Mouse (Mus musculus): Measurements from ENCODE around the gene Gpr141. TPM values are rescaled to one million over a fixed set of nuclear protein-coding genes. Genes with fewer than 3 reads are reported as not detected.
A peak's percentile ranks its signal among the peaks of the same experiment; 100 is the strongest.

The Gpr141 gene
- total RNA-seq, 1 experiment: not detected

DNA sequence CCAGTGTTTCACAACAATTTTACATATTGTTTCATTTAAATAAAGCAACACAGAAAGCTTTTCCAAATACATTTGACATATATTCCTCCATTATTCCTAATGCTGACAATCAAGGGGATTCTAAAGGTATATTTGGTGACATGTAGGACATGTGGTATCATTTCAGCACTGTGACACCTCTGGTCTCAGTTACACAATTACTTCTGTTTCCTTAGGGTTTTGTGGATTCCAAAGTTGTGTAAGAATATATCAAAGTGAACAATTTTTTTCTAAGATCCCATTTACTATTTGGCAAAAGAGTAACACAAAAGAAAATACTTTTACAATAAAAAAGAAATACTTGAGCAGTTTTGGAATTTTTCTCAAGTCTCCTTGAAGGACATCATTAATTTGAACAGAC lies 2.4 kb downstream of the Gpr141 start:
- Histone ChIP-seq H3K4me3 (ENCODE audit: insufficient read depth in 1 of 2, low read depth in 1 of 2, low read length in 2 of 2, poor library complexity in 1 of 2, severe bottlenecking in 1 of 2) (no peak overlapping the region), H3K9me3 (ENCODE audit: control insufficient read depth, insufficient read depth, low read depth, low read length) (no peaks in the 10 kb centered on the region), H3K36me3 (ENCODE audit: control insufficient read depth, insufficient read depth, low read length, poor library complexity, severe bottlenecking) (no peaks in the 10 kb centered on the region), H3K4me1 (ENCODE audit: control insufficient read depth in 2 of 2, insufficient read depth in 2 of 2, low read length in 2 of 2, poor library complexity in 1 of 2) (peaks cover 0 to 2% of the 10 kb centered on the region in 2 experiments; a peak in 1 of 4 replicates), H3K27ac (ENCODE audit: insufficient read depth, low read depth, low read length, poor library complexity, severe bottlenecking) (no peak overlapping the region), H3K9ac (ENCODE audit: insufficient read depth, low read depth, low read length, poor library complexity, severe bottlenecking) (no peak overlapping the region)
- no peak for DNase-seq (ENCODE audit: low read depth, low spot score)
- in situ Hi-C loops (cut with MboI; ENCODE audit: low sequenced_read_pairs in 2 of 2, unreplicated experiment in 2 of 2): no loop called here
- TF ChIP-seq ZNF384 (IDR thresholded peaks at IDR 0.05; ENCODE audit: low read depth, low read length): no peak
- TF ChIP-seq CHD2 (IDR thresholded peaks at IDR 0.05; ENCODE audit: low read depth, low read length): no peak
- no peak for TF ChIP-seq ZC3H11A (IDR thresholded peaks at IDR 0.05; ENCODE audit: borderline replicate concordance, low read depth, low read length)
- no peak for TF ChIP-seq HCFC1 (IDR thresholded peaks at IDR 0.05; ENCODE audit: borderline replicate concordance, insufficient read depth, low read length)
- no peak for TF ChIP-seq MAFK (IDR thresholded peaks at IDR 0.05; ENCODE audit: insufficient read depth, low read depth, low read length)

DNA sequence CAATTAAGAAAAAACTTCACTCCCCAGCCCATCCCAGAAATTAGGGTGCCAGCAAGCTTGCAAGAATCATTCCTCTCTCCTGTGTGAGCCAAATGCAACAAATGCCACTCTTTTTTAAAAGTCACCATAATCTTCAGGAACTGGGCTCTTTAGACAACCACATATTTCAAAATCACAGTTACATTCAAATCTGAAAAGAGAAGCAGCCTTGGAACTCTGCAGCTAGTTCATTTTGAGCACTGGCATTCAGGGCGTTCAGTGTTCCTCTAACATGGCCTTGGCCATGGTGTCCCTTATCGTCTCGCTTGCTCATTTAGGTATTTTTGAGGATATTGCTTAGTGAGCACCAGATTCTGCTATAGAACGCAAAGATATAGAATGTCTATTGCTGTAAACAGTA lies 4.1 kb downstream of the Gpr141 start:
- H3K27ac ChIP-seq (ENCODE audit: insufficient read depth, low read depth, low read length, poor library complexity, severe bottlenecking): no peak overlapping the region
- in situ Hi-C loops (cut with MboI; ENCODE audit: low sequenced_read_pairs in 2 of 2, unreplicated experiment in 2 of 2): no loop called here
- peaks cover 0 to 2% of the 10 kb centered on the region in 2 experiments; a peak in 1 of 4 replicates for H3K4me1 ChIP-seq (ENCODE audit: control insufficient read depth in 2 of 2, insufficient read depth in 2 of 2, low read length in 2 of 2, poor library complexity in 1 of 2)
- no peaks in the 10 kb centered on the region for H3K36me3 ChIP-seq (ENCODE audit: control insufficient read depth, insufficient read depth, low read length, poor library complexity, severe bottlenecking)
- no peak overlapping the region for H3K9ac ChIP-seq (ENCODE audit: insufficient read depth, low read depth, low read length, poor library complexity, severe bottlenecking)
- TF ChIP-seq CHD2 (IDR thresholded peaks at IDR 0.05; ENCODE audit: low read depth, low read length) (no peak), MAFK (IDR thresholded peaks at IDR 0.05; ENCODE audit: insufficient read depth, low read depth, low read length) (no peak)
- no peak overlapping the region for H3K4me3 ChIP-seq (ENCODE audit: insufficient read depth in 1 of 2, low read depth in 1 of 2, low read length in 2 of 2, poor library complexity in 1 of 2, severe bottlenecking in 1 of 2)
- no peak for DNase-seq (ENCODE audit: low read depth, low spot score)
- no peaks in the 10 kb centered on the region for H3K9me3 ChIP-seq (ENCODE audit: control insufficient read depth, insufficient read depth, low read depth, low read length)

DNA sequence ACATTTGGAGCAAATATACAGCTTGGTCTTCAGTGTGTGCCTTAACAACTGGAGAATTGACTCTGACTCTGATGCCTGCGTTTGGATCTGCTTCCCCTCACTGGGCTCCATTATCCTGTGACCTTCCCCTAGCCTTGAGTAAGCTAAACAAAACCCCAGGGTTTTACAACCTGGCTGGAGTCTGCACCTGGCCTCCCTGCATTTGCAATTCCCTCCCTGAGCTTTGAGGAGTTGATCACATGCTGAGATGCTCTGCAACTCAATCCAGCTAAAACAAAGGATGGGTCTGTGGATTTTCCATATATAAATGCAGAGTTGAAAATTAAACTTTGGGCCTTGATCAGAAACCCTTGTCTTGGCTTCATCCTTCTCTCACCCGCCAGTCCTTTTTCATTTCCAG lies 4.8 kb downstream of the Gpr141 start:
- Histone ChIP-seq H3K27ac (ENCODE audit: insufficient read depth, low read depth, low read length, poor library complexity, severe bottlenecking) (no peak overlapping the region), H3K9me3 (ENCODE audit: control insufficient read depth, insufficient read depth, low read depth, low read length) (no peaks in the 10 kb centered on the region), H3K9ac (ENCODE audit: insufficient read depth, low read depth, low read length, poor library complexity, severe bottlenecking) (no peak overlapping the region), H3K4me1 (ENCODE audit: control insufficient read depth in 2 of 2, insufficient read depth in 2 of 2, low read length in 2 of 2, poor library complexity in 1 of 2) (peaks cover 0 to 2% of the 10 kb centered on the region in 2 experiments; a peak in 1 of 4 replicates), H3K4me3 (ENCODE audit: insufficient read depth in 1 of 2, low read depth in 1 of 2, low read length in 2 of 2, poor library complexity in 1 of 2, severe bottlenecking in 1 of 2) (no peak overlapping the region), H3K36me3 (ENCODE audit: control insufficient read depth, insufficient read depth, low read length, poor library complexity, severe bottlenecking) (no peaks in the 10 kb centered on the region)
- TF ChIP-seq CHD2 (IDR thresholded peaks at IDR 0.05; ENCODE audit: low read depth, low read length) (no peak), ZNF384 (IDR thresholded peaks at IDR 0.05; ENCODE audit: low read depth, low read length) (no peak), ZC3H11A (IDR thresholded peaks at IDR 0.05; ENCODE audit: borderline replicate concordance, low read depth, low read length) (no peak), MAFK (IDR thresholded peaks at IDR 0.05; ENCODE audit: insufficient read depth, low read depth, low read length) (no peak), HCFC1 (IDR thresholded peaks at IDR 0.05; ENCODE audit: borderline replicate concordance, insufficient read depth, low read length) (no peak)
- in situ Hi-C loops (cut with MboI; ENCODE audit: low sequenced_read_pairs in 2 of 2, unreplicated experiment in 2 of 2): no loop called here
- DNase-seq (ENCODE audit: low read depth, low spot score): peak; percentile 13

DNA sequence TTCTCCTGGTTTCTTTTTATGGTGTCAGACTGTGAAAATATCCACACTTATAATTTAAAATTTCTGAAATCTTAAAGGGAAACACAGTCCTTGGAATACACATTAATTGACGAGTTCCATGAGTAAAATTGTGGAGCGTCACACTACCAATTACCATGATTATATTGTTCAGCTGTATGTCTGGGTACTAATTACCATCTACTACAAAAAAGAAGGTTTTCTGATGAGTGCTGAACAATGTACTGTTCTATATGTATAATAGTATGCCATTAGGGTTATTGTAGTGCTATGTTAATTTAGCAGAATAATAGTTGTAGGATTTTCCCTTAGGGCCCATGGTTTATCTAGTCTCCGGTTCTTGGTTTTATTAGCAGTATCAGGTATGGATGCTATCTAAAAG lies 29.1 kb downstream of the Gpr141 start:
- Histone ChIP-seq H3K27ac (ENCODE audit: insufficient read depth, low read depth, low read length, poor library complexity, severe bottlenecking) (no peak overlapping the region), H3K36me3 (ENCODE audit: control insufficient read depth, insufficient read depth, low read length, poor library complexity, severe bottlenecking) (no peaks in the 10 kb centered on the region), H3K4me3 (ENCODE audit: insufficient read depth in 1 of 2, low read depth in 1 of 2, low read length in 2 of 2, poor library complexity in 1 of 2, severe bottlenecking in 1 of 2) (no peak overlapping the region), H3K9me3 (ENCODE audit: control insufficient read depth, insufficient read depth, low read depth, low read length) (no peaks in the 10 kb centered on the region), H3K9ac (ENCODE audit: insufficient read depth, low read depth, low read length, poor library complexity, severe bottlenecking) (no peak overlapping the region), H3K4me1 (ENCODE audit: control insufficient read depth in 2 of 2, insufficient read depth in 2 of 2, low read length in 2 of 2, poor library complexity in 1 of 2) (no peaks in the 10 kb centered on the region)
- no peak for TF ChIP-seq ZNF384 (IDR thresholded peaks at IDR 0.05; ENCODE audit: low read depth, low read length)
- TF ChIP-seq ZC3H11A (IDR thresholded peaks at IDR 0.05; ENCODE audit: borderline replicate concordance, low read depth, low read length): no peak
- no peak for TF ChIP-seq MAFK (IDR thresholded peaks at IDR 0.05; ENCODE audit: insufficient read depth, low read depth, low read length)
- no peak for TF ChIP-seq HCFC1 (IDR thresholded peaks at IDR 0.05; ENCODE audit: borderline replicate concordance, insufficient read depth, low read length)
- TF ChIP-seq CHD2 (IDR thresholded peaks at IDR 0.05; ENCODE audit: low read depth, low read length): no peak
- no peak for DNase-seq (ENCODE audit: low read depth, low spot score)
- in situ Hi-C loops (cut with MboI; ENCODE audit: low sequenced_read_pairs in 2 of 2, unreplicated experiment in 2 of 2): no loop called here

DNA sequence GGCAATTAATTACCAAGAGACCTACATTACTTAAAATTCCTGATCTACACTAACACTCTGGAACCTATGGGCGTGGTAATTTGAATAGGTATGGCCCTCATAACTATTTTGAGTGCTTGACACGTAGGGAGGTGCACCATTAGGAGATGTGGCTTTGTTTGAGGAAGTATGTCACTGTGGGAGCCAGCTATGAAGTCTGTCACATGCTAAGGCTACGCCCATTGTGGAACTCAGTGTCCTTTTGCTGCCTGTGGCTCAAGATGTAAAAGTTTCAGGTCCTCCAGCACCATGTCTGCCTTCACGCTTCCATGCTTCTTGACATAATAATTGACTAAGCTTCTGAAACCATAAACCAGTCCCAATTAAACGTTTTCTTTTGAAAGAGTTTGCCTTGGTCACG lies 29.6 kb downstream of the Gpr141 start:
- TF ChIP-seq MAFK (IDR thresholded peaks at IDR 0.05; ENCODE audit: insufficient read depth, low read depth, low read length): no peak
- no peak for TF ChIP-seq ZC3H11A (IDR thresholded peaks at IDR 0.05; ENCODE audit: borderline replicate concordance, low read depth, low read length)
- Histone ChIP-seq H3K4me3 (ENCODE audit: insufficient read depth in 1 of 2, low read depth in 1 of 2, low read length in 2 of 2, poor library complexity in 1 of 2, severe bottlenecking in 1 of 2) (no peak overlapping the region), H3K27ac (ENCODE audit: insufficient read depth, low read depth, low read length, poor library complexity, severe bottlenecking) (no peak overlapping the region), H3K36me3 (ENCODE audit: control insufficient read depth, insufficient read depth, low read length, poor library complexity, severe bottlenecking) (no peaks in the 10 kb centered on the region), H3K9ac (ENCODE audit: insufficient read depth, low read depth, low read length, poor library complexity, severe bottlenecking) (no peak overlapping the region), H3K9me3 (ENCODE audit: control insufficient read depth, insufficient read depth, low read depth, low read length) (no peaks in the 10 kb centered on the region), H3K4me1 (ENCODE audit: control insufficient read depth in 2 of 2, insufficient read depth in 2 of 2, low read length in 2 of 2, poor library complexity in 1 of 2) (no peaks in the 10 kb centered on the region)
- no peak for DNase-seq (ENCODE audit: low read depth, low spot score)
- in situ Hi-C loops (cut with MboI; ENCODE audit: low sequenced_read_pairs in 2 of 2, unreplicated experiment in 2 of 2): no loop called here
